Mouse (Mus musculus): ENCODE measurements around the gene AL607142.1.

The AL607142.1 gene

DNA sequence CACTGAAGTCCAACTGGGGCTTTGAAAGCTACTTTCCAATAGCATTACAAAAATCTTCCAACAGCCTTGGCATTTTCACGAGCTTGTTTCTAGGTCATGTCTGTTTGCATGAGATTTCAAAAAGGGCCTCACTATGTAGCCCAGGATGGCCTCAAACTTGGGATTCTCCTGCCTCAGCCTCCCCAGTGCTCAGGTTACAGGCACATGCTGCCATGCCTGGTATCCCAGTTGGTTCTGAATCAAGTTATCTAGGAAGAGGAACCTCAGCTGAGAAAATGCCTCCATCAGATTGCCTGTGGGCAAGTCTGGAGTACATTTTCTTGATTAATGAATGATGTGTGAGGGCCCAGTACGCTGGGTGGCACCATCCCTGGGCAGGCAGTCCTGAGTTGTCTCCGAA is 6.6 kb upstream of the AL607142.1 start:
- no peak for DNase-seq

DNA sequence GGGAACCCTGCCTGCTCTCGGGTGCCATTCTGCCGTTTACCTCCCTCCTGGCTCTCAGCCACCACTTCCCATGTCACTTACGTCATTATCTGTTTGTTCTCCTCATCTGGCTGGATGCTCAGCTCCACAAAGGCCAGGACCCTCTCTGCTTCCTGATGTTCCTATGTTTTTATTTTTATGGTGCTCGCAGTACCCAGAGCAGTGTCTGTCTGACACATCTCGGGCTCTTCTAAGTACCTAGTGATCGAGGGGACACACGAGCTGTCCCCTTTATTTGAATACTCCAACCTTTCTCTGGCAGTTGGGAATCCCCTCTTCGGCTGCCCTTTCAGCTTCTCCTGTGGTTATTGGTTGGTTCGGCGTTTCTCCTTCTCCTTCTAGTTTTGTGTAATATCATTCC is 6.0 kb upstream of the AL607142.1 start:
- no peak for DNase-seq

DNA sequence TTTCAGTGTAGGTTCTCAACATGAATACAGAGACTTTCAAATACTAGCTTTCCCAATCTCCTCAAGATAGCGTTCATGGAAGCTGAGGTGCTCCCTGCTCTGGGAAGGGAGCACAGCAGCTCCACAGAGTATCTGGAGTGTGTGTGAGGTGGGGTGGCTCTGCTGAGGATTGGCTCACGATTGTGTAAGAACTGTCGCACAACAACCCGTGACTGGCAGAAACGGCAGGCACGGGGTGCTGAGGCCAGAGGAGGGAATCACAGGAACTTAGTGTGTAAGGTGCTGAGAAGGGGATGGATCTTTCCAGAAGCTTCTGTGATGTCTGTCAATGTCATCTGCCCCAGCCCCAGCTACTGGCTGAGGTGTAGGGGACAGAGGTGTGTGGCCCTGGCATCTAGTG is 3.1 kb upstream of the AL607142.1 start:
- DNase-seq, result no peak

DNA sequence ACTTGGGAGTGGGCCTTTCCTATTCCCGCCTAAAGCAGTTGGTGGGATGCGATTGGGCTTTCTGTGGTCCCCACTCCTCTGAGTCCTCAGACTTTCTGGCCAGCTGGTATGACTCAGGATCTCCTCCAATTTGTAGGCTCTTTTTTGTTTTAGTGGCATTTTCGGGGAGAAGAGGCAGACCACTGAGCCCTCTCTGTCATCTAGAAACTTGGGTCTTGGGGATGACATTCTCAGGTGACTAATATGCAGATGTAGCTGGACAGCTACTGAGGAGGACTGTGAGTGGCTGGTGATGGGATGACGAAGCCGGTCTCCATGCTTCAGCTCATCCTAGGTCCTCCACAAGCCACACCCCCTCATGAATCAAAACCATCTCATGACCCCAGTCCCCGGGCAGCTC is 2.6 kb upstream of the AL607142.1 start:
- DNase-seq, result no peak

- no peak for DNase-seq
Observed at GRCm38 (mm10) chr4:120062754-120063153, 2.0 kb upstream of the AL607142.1 start.

DNA sequence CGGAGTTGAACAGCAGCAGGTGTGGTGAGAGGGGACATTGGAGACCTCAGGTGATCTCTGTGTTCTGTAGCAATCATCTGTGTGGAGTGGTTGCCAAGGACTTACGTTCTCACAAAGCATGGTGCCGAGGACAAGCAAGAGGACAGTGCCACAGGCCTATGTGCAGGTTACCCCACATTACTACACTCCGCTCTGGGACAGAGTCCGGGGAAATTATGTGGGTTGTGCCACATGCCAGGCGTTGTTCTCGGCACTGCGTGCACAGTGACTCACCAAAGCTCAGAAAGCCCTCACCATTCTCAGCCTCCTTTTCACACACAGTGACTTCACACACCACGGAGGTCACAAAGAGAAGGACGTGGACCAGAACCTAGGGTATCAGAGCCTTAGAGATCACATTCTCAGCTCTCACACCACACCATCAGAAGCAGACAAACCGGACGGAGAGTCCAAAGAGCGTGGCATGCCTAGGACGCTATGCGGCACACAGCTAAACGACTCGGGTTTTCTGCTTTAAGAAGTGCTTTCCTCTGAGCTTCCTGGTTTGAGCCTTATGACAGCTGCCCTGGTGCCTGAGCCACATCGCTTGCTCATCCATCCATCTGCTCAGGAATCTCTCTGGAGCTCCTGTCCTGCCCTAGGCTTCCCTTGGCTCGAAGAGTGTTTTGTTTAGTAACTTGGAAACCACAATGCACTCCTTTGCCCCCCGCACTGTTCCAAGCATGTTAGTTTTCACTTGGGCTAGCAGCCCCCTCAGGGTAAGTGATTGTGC is 1.3 kb upstream of the AL607142.1 start:
- DNase-seq, result no peak

DNA sequence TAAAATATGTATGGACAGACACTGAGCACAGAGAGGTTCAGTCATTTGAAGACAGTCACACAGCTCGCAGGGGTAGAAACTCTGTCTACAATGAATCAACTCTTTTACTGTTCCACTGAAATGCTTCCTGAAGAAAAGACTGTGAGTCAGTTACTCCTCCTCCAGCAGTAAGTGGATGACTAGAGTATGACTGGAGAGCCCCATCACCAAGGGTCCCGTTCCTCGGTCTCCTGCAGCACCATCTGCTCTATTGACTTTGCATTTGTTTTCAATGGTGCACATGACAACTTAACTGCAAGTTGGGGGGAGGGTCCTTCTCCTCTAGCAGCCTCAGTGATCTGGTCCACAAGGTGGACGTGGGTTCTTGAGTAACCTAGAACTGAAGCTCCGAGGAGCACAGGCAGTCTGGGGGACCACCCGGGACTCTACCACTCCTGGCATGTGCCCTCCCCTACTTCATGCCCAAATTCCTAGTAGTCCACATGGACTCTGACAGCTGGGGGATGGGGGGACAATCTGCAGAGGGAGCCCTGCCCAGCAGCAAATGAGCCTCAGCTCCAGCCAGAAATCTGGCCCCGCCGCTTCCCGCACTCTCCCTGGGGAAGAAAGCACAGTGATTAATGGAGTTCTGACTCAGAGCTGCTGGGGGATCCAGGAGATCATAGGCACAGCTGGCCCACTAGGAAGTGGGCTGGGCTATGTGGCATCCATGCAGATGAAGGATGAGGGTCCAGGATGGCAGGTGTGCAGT is 2.2 kb downstream of the AL607142.1 start:
- DNase-seq, result no peak

DNA sequence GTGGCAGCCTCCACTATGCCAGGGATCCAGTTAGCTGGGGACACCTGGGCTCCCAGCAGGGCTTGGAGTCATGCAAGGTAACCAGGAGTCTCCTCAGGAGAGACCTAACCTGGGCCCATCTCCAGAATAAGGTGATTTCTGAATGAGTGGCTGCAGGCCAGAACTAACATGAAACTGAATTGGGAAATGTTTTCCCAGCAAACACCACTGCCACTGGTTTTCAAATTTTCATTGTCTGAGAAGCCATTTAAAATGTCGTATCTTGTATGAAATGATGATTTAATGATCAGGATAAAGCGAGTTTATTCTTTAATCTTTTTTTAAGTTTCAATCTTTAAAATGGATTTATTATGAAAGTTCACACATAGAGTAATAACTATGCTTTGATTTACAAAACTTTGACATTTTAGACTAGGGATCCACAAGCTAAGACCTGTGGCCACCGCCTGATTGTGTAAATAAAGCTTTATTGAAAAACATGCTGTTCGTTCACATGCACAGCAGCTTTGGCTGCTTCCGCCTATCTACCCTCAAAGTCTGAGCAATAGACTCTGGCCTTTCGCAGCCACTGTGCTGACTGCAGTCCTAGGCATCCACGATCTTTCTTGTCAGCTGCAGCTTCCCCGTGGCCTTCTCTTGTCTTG is 2.9 kb downstream of the AL607142.1 start:
- no peak for DNase-seq

DNA sequence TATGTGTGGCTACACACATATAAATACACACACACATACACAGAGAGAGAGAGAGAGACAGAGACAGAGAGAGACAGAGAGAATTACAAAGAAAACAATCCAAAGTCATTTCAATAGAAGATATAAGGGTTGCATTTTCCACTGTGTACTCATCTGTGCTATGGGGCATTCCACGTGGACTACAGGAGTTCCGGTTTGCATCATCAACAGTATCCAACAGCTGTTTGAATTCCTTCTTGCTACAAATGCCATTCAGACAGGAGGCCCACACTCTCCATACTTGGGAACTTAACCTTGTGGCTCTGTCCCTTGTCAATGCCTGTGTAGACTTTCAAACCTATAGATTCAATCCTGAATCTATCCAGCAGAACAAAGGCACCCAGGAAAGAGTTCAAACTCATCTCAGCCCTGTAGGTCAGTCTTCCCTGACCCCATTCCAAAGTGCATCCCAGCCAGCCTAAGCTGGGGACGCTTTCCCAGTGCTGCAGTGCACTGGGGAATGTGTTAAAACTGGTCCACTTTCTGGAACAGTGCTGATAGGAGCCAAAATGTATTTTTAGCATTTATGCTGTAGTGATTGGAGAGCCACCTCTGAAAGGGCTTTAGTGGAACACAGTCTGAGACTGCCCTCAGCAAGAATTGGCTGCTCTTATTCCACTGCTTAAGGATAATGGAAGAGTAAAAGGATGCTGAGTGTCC is 4.2 kb downstream of the AL607142.1 start:
- no peak for DNase-seq

DNA sequence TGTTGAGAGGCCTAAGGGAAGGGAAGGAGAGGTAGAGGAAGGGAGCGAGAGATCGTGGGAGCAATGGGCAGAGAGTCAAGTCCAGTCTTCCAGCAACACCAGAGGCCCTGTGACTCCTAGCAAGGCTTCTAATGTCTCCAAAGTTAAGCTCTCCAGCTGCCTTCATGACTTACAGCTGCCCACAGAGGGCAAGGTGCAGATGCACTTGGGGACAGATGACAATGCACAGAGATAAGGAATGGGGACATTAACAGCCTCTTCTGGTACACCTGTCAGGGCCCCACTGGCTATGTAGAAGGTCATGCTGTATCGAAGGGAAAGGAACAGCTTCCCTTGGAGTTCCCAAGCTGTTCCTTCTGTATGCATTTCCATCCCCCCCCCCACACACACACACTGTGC is 4.8 kb downstream of the AL607142.1 start:
- DNase-seq, result no peak

DNA sequence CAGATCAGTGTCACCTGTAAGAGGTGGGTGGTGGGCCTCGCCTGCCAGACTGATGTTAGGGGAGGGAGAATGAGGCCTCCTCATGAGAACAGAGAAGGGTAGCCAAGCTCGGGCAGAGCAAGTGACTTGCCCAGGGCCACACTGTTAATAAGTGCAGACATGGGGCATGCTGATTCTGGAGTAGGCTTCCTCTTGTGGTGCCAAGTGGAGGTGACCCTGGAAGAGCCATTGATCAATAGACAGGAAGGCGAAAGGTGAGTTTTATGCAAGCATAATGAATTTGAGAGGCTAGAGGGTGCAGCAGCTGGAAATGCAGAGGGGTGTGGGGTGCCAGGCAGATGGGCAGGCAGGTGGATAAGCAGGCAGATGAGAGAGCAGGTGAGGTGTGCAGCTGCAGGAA is 6.6 kb downstream of the AL607142.1 start:
- no peak for DNase-seq

- no peak for DNase-seq
Observed at GRCm38 (mm10) chr4:120071842-120072507, 7.2 kb downstream of the AL607142.1 start.

DNA sequence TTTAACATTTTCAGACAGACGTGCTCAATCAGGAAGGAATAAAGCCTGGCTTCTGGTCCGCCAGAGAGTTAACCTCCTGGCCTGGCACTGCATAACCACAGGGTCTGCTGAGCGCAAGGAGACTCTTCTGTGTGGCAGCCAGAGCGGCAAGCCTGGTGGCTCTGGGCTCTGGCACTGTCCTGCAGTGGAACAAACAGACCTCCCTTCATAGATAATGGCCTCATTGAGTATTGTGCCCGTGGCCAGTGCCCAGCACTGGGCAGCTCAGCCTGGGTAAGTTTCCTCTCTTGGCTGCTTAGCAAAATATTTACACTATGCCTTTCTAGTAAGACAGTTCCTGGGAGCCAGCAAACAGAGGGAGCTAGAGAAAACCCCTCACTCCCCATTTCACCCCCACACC is 9.3 kb downstream of the AL607142.1 start:
- no peak for DNase-seq

- DNase-seq, result no peak
Observed at GRCm38 (mm10) chr4:120077322-120077721, 12.5 kb downstream of the AL607142.1 start.

- no peak for DNase-seq
Observed at GRCm38 (mm10) chr4:120082527-120082926, 17.7 kb downstream of the AL607142.1 start.

- no peak for DNase-seq
Observed at GRCm38 (mm10) chr4:120083700-120084099, 18.9 kb downstream of the AL607142.1 start.

GRCm38 (mm10) chr4:120089536-120089935 is 24.7 kb downstream of the AL607142.1 start:
- peak; percentile 80 for DNase-seq

GRCm38 (mm10) chr4:120091997-120092783 is 27.4 kb downstream of the AL607142.1 start:
- peak; percentile 27 for DNase-seq

- no peak for DNase-seq
Observed at GRCm38 (mm10) chr4:120096935-120097334, 32.1 kb downstream of the AL607142.1 start.

DNA sequence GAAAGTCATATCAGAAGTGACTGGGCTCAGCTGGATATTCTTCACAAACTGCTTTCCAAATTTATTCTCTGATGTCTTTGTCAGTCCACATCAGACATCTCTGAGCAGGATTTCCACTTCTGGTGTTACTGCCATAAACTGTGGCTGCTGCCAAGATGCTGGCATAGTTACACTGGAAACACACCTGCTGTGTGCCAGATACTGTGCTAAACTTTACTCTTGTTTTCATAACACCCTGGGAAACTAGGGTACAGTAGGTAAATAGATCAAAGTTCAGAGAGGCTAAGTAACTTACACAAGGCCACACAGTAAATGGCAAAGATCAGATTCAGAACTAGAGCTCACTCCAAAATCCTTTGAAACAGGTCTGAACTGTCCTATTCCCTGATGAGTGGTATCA is 36.4 kb downstream of the AL607142.1 start:
- no peak for DNase-seq

DNA sequence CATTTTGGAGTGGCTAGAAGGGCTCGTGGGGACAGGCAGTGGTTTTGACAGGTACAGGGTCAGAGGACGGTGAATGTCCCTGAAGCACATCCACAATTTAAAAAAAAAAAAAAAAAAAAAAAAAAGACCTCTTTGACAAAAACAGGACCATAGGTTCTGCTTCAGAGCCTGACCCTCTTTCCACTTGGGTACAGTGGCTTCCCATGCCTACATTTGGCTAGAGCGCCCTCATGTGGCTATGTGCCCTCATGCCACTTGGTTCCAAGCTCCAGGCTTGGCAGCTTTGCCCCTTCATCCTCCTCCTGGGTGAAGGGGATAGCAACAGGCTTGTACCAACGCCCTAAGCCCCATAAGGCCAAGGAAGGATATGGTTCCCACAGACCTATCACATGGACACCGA is 39.8 kb downstream of the AL607142.1 start:
- DNase-seq, result peak; percentile 67

DNA sequence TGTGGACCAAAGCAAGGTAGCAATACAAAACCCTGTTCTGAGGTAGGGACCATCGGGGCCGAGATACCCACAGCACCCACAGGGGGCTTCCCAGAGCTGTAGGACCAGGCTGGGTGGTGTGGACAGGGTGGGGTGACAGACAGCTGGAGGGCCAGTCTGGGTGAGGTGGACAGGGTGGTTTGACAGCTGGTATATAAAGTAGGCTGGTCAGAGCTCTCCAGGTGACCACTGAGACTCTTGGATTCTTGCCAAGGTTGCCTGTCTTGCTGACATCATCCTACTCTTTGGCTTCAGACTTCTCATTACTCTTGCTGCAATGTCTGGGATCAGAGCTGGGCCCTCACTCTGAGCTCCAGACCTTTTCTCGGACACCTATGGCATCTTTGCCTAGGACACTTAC is 41.6 kb downstream of the AL607142.1 start:
- DNase-seq, result no peak
